Mouse (Mus musculus) frontal cortex, postnatal 25 days (tissue): Measurements from ENCODE around the gene Zfp600.
"Not testable (repeated sequence)": the region's sequence is repeated elsewhere in the genome, so short reads cannot be mapped to it uniquely, and the experiment has no call there.

Experiments used
- DNase-seq, 2 experiments: peaks; one replicate each; pipeline ENCODE4 v3.0.0; 2022; ENCODE audit warnings: low spot score in 2 of 2

Zfp600 gene

GRCm38 (mm10) chr4:146156524-146156923 is at the start of gene Zfp600:
TSS of gene Zfp600 (plus strand) at chr4:146156824.
- not testable (repeated sequence) for DNase-seq

GRCm38 (mm10) chr4:146162893-146163292 is 6.3 kb downstream of the Zfp600 start:
- not testable (repeated sequence) for DNase-seq

- DNase-seq, result not testable (repeated sequence)
These were observed 10.7 kb downstream of the Zfp600 start for GRCm38 (mm10) chr4:146167202-146167832.

- not testable (repeated sequence) for DNase-seq
These were observed 11.4 kb downstream of the Zfp600 start for GRCm38 (mm10) chr4:146167879-146168532.

- not testable (repeated sequence) for DNase-seq
These were observed 12.1 kb downstream of the Zfp600 start for GRCm38 (mm10) chr4:146168730-146169215.

GRCm38 (mm10) chr4:146173378-146174226 is 17.0 kb downstream of the Zfp600 start:
- DNase-seq, result not testable (repeated sequence)

- DNase-seq, result not testable (repeated sequence)
These were observed 47.7 kb downstream of the Zfp600 start for GRCm38 (mm10) chr4:146204357-146204756.

- DNase-seq, result not testable (repeated sequence)
These were observed 82.9 kb downstream of the Zfp600 start for GRCm38 (mm10) chr4:146239252-146240244.

GRCm38 (mm10) chr4:146242119-146242518 is 85.5 kb downstream of the Zfp600 start:
- DNase-seq, result not testable (repeated sequence)
